Mouse (Mus musculus) retina, postnatal 1 day (tissue): ENCODE data around the gene Padi2.

Experiments
- DNase-seq: peaks from one replicate; pipeline ENCODE4 v3.0.0-alpha.2; 2012

The Padi2 gene

GRCm38 (mm10) chr4:140960781-140961466 is 54.8 kb downstream of the Padi2 start, which contains the start of gene Sdhb:
Sdhb (plus strand) TSS chr4:140961203.
- peak; percentile 100 for DNase-seq

GRCm38 (mm10) chr4:140961467-140962206 is 55.5 kb downstream of the Padi2 start:
- no peak for DNase-seq

GRCm38 (mm10) chr4:140962207-140962909 is 56.2 kb downstream of the Padi2 start:
- no peak for DNase-seq

- DNase-seq = no peak
These were observed 56.8 kb downstream of the Padi2 start for GRCm38 (mm10) chr4:140962950-140963349.

- DNase-seq = no peak
These were observed 57.9 kb downstream of the Padi2 start for GRCm38 (mm10) chr4:140963941-140964597.

GRCm38 (mm10) chr4:140964620-140965019 is 58.5 kb downstream of the Padi2 start:
- DNase-seq = peak; percentile 90

- no peak for DNase-seq
These were observed 61.4 kb downstream of the Padi2 start for GRCm38 (mm10) chr4:140967386-140968159.

- DNase-seq = no peak
These were observed 65.5 kb downstream of the Padi2 start for GRCm38 (mm10) chr4:140971691-140972090.

- no peak for DNase-seq
These were observed 68.3 kb downstream of the Padi2 start for GRCm38 (mm10) chr4:140974408-140974807.

- DNase-seq = no peak
These were observed 69.2 kb downstream of the Padi2 start for GRCm38 (mm10) chr4:140975356-140975755.

- DNase-seq = no peak
These were observed 71.1 kb downstream of the Padi2 start for GRCm38 (mm10) chr4:140977278-140977677.

GRCm38 (mm10) chr4:140977886-140978692 is 71.9 kb downstream of the Padi2 start:
- no peak for DNase-seq

- no peak for DNase-seq
These were observed 75.5 kb downstream of the Padi2 start for GRCm38 (mm10) chr4:140981605-140982004.

GRCm38 (mm10) chr4:140982808-140983207 is 76.7 kb downstream of the Padi2 start:
- DNase-seq = no peak

- no peak for DNase-seq
These were observed 77.3 kb downstream of the Padi2 start for GRCm38 (mm10) chr4:140983442-140983841.

- DNase-seq = no peak
These were observed 78.4 kb downstream of the Padi2 start for GRCm38 (mm10) chr4:140984544-140984943.

- DNase-seq = peak; percentile 27
These were observed 80.0 kb downstream of the Padi2 start for GRCm38 (mm10) chr4:140986024-140986710.

- DNase-seq = peak; percentile 92
These were observed 80.7 kb downstream of the Padi2 start, which contains the start of gene Atp13a2 for GRCm38 (mm10) chr4:140986711-140987395. Atp13a2 (plus strand) TSS chr4:140986873.

GRCm38 (mm10) chr4:140987476-140987875 is 81.3 kb downstream of the Padi2 start:
- DNase-seq = no peak

GRCm38 (mm10) chr4:140988706-140989290 is 82.7 kb downstream of the Padi2 start:
- DNase-seq = no peak
